Comparison of ENCODE assay signal across 15 mouse cellular contexts in the genomic region with DNA sequence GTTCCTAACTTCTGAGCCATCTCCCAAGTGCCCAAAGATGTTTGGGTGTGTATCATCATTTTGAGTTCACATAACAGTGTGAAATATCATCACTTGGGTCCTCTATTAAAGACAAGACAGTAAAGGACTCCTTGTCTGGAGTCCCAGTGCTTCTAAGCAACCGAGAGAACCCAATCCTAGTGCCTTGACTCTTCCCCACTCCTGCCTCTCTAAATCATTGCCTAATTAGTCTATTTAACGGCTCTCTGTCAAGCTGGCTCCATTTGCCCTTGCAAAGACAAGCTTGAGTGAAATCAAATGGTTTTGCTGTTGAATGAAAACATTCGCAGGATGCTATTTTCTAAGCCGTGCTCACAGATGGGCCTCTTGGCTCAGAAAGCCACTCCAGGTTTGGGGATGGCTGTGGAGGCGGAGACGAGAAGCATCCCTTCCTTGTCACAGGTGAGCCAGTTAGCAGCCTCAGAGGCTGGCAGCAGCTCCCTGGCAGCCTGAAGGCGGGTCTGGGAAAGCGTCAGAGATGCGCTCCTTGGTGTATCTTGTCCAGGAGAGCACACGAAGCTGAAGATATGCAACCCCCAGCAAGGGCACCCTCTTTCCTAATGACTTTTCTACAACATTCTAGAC.
DNase-seq lines count a peak whose midpoint lies in the region; ATAC-seq and TF ChIP-seq lines count a peak whose summit lies in the region.
"Had no signal": no experiment of that assay in that cellular context is flagged by ENCODE, and none has a peak within 500 bp of the region (broad histone marks: within the 10 kb centered on the region; RNA-seq: fewer than 3 reads in every experiment).

No protein-coding gene starts in this region.

- no peak overlapping the region for H3K9ac ChIP-seq in forebrain, embryonic 14.5 days (ENCODE audit: low read length)
- H3K9ac ChIP-seq in forebrain, embryonic 11.5 days (ENCODE audit: low read length), result no peak overlapping the region
- H3K9ac ChIP-seq in kidney, postnatal 0 days (ENCODE audit: low read depth, low read length), result no peak overlapping the region
- H3K9ac ChIP-seq: heart, embryonic 12.5 days; lung, embryonic 15.5 days; midbrain, embryonic 13.5 days had no signal

- H3K36me3 ChIP-seq in forebrain, embryonic 14.5 days (ENCODE audit: control insufficient read depth, insufficient read depth, low read length), result no peaks in the 10 kb centered on the region
- H3K36me3 ChIP-seq in forebrain, embryonic 11.5 days (ENCODE audit: control insufficient read depth, insufficient read depth, low read length), result no peaks in the 10 kb centered on the region
- no peaks in the 10 kb centered on the region for H3K36me3 ChIP-seq in kidney, postnatal 0 days (ENCODE audit: insufficient read depth, low read length)
- H3K36me3 ChIP-seq: heart, embryonic 12.5 days; lung, embryonic 15.5 days; midbrain, embryonic 13.5 days had no signal

- no peaks in the 10 kb centered on the region for H3K9me3 ChIP-seq in forebrain, embryonic 14.5 days (replicated peaks; ENCODE audit: control insufficient read depth, low read length)
- H3K9me3 ChIP-seq in forebrain, embryonic 11.5 days (ENCODE audit: control insufficient read depth, low read length), result no peaks in the 10 kb centered on the region
- no peaks in the 10 kb centered on the region for H3K9me3 ChIP-seq in kidney, postnatal 0 days (replicated peaks; ENCODE audit: low read length)
- H3K9me3 ChIP-seq: heart, embryonic 12.5 days; lung, embryonic 15.5 days; midbrain, embryonic 13.5 days had no signal

- no peak overlapping the region for H3K4me3 ChIP-seq in forebrain, embryonic 14.5 days (ENCODE audit: low read depth, low read length)
- H3K4me3 ChIP-seq in forebrain, embryonic 11.5 days (ENCODE audit: low read depth, low read length), result no peak overlapping the region
- H3K4me3 ChIP-seq in kidney, postnatal 0 days (replicated peaks; ENCODE audit: low read depth, low read length), result no peak overlapping the region
- H3K4me3 ChIP-seq: heart, embryonic 12.5 days; lung, embryonic 15.5 days; midbrain, embryonic 13.5 days; myocyte had no signal

- H3K4me2 ChIP-seq in forebrain, embryonic 14.5 days (ENCODE audit: low read length), result no peak overlapping the region
- no peak overlapping the region for H3K4me2 ChIP-seq in forebrain, embryonic 11.5 days (ENCODE audit: low read depth, low read length, severe bottlenecking)
- no peak overlapping the region for H3K4me2 ChIP-seq in kidney, postnatal 0 days (ENCODE audit: low read length)
- H3K4me2 ChIP-seq: heart, embryonic 12.5 days; liver, embryonic 11.5 days; lung, embryonic 15.5 days; midbrain, embryonic 13.5 days had no signal

- peak; percentile 35; the same call in 1 of the 2 replicates for ATAC-seq in forebrain, embryonic 14.5 days
- no peak for ATAC-seq in forebrain, embryonic 11.5 days (replicated peaks; ENCODE audit: low FRiP score)
- no peak; the same call in 1 of the 2 replicates for ATAC-seq in kidney, postnatal 0 days (replicated peaks; ENCODE audit: low FRiP score, low read depth)
- ATAC-seq: midbrain, embryonic 13.5 days had no signal

- no peak overlapping the region for H3K27ac ChIP-seq in forebrain, embryonic 14.5 days (ENCODE audit: low read depth, low read length)
- no peak overlapping the region for H3K27ac ChIP-seq in forebrain, embryonic 11.5 days (ENCODE audit: low read depth, low read length)
- H3K27ac ChIP-seq in kidney, postnatal 0 days, result no peak overlapping the region
- H3K27ac ChIP-seq: lung, embryonic 15.5 days; midbrain, embryonic 13.5 days had no signal

- H3K27me3 ChIP-seq in forebrain, embryonic 14.5 days (replicated peaks; ENCODE audit: control insufficient read depth, insufficient read depth, low read length), result no peaks in the 10 kb centered on the region
- H3K27me3 ChIP-seq in forebrain, embryonic 11.5 days (ENCODE audit: control insufficient read depth, insufficient read depth, low read length), result no peaks in the 10 kb centered on the region
- H3K27me3 ChIP-seq in kidney, postnatal 0 days (ENCODE audit: insufficient read depth, low read length), result no peaks in the 10 kb centered on the region
- H3K27me3 ChIP-seq: heart, embryonic 12.5 days; lung, embryonic 15.5 days had no signal

- no peak for TF ChIP-seq CTCF in kidney, postnatal 0 days (IDR thresholded peaks at IDR 0.05; ENCODE audit: low read depth)

- DNase-seq in forebrain, embryonic 14.5 days (ENCODE audit: low spot score), result peak; percentile 63
- DNase-seq in forebrain, embryonic 11.5 days (ENCODE audit: low spot score), result no peak
- peak; percentile 71 for DNase-seq in kidney, postnatal 0 days (ENCODE audit: low spot score)
- no peak for DNase-seq in kidney, postnatal 14 days
- peak; percentile 33 to 58 for DNase-seq in layer of hippocampus, adult 18-20 months (ENCODE audit: low spot score in 2 of 2)
- peak; percentile 38 to 57 for DNase-seq in left cerebral cortex, postnatal 36 days (ENCODE audit: low spot score in 2 of 2)
- no peak for DNase-seq in urinary bladder, adult 18-20 months (ENCODE audit: low spot score in 2 of 2)
- no peak for DNase-seq in adrenal gland, adult 2 months
- DNase-seq: gastrocnemius, postnatal 14 days; kidney, postnatal 25 days had no signal

- 58% methylated on average over 10 of the region's 10 CpGs for WGBS in forebrain, embryonic 14.5 days
- WGBS in forebrain, embryonic 11.5 days, result 77% methylated on average over 10 of the region's 10 CpGs
- 44% methylated on average over 10 of the region's 10 CpGs for WGBS in kidney, postnatal 0 days

- intact Hi-C loops in left cerebral cortex, postnatal 36 days (cut with DNase I), result no loop called here

- H3K4me1 ChIP-seq in forebrain, embryonic 14.5 days (ENCODE audit: control insufficient read depth, insufficient read depth, low read length), result peaks cover 12% of the 10 kb centered on the region
- H3K4me1 ChIP-seq in forebrain, embryonic 11.5 days (replicated peaks; ENCODE audit: control insufficient read depth, insufficient read depth, low read length), result 0 out of 2 replicates have a peak, but pooled peaks cover 7% of the 10 kb centered on the region
- H3K4me1 ChIP-seq in kidney, postnatal 0 days (replicated peaks; ENCODE audit: insufficient read depth, low read length), result no peaks in the 10 kb centered on the region
- H3K4me1 ChIP-seq: lung, embryonic 15.5 days had no signal

Comparison
In these comparisons a context has a peak if more than half of its experiments do, and no peak if none do; other contexts are left out.
1. DNase-seq: peak in forebrain, embryonic 14.5 days (single experiment), kidney, postnatal 0 days (single experiment), layer of hippocampus, adult 18-20 months (2 of 2) and left cerebral cortex, postnatal 36 days (2 of 2); none in forebrain, embryonic 11.5 days (single experiment), kidney, postnatal 14 days (single experiment), urinary bladder, adult 18-20 months (0 of 2) and adrenal gland, adult 2 months (single experiment).